8 mouse cellular contexts compared by ENCODE assay signal in genomic region chr6:34995265-34995681, GRCm38 (mm10). TPM values are rescaled to one million over a fixed set of nuclear protein-coding genes. Genes with fewer than 3 reads are reported as not detected.
DNase-seq lines count a peak whose midpoint lies in the region; ATAC-seq lines count a peak whose summit lies in the region.

No protein-coding gene starts in this region.

- no peaks in the 10 kb centered on the region for H3K9me3 ChIP-seq in hindbrain, embryonic 11.5 days (ENCODE audit: control insufficient read depth, low read length)

- H3K9ac ChIP-seq in hindbrain, embryonic 11.5 days (ENCODE audit: low read depth, low read length): no peak overlapping the region

- H3K27me3 ChIP-seq in hindbrain, embryonic 11.5 days (ENCODE audit: control insufficient read depth, insufficient read depth, low read length): no peaks in the 10 kb centered on the region

- no peaks in the 10 kb centered on the region for H3K36me3 ChIP-seq in hindbrain, embryonic 11.5 days (ENCODE audit: control insufficient read depth, insufficient read depth, low read length)

- no peak overlapping the region for H3K4me3 ChIP-seq in hindbrain, embryonic 11.5 days (ENCODE audit: low read depth, low read length)

- WGBS in hindbrain, embryonic 11.5 days: 6% methylated on average over 13 of the region's 13 CpGs

- H3K27ac ChIP-seq in hindbrain, embryonic 11.5 days (ENCODE audit: low read depth, low read length): no peak overlapping the region

- peak; percentile 70 for ATAC-seq in hindbrain, embryonic 11.5 days (ENCODE audit: low FRiP score)

- no peaks in the 10 kb centered on the region for H3K4me1 ChIP-seq in hindbrain, embryonic 11.5 days (replicated peaks; ENCODE audit: control insufficient read depth, insufficient read depth, low read length)

- DNase-seq in Muller cell, postnatal 12 days (ENCODE audit: inconsistent ontology term): peak; percentile 84
- DNase-seq in cerebellum, adult 9-11 months: peak; percentile 42
- DNase-seq in frontal cortex, adult 2 months (ENCODE audit: extremely low spot score in 1 of 2, low spot score in 1 of 2): peak; percentile 36 to 87
- peak; percentile 93 for DNase-seq in hindbrain, embryonic 11.5 days (ENCODE audit: low spot score)
- DNase-seq in layer of hippocampus, postnatal 14 days (ENCODE audit: low spot score in 2 of 2): peak; percentile 64 to 82
- peak; percentile 80 for DNase-seq in lung, postnatal 25 days (ENCODE audit: low spot score)
- peak; percentile 96 for DNase-seq in retina, embryonic 14.5 days (ENCODE audit: low spot score)
- DNase-seq in thymus, postnatal 4 days: peak; percentile 93

- H3K4me2 ChIP-seq in hindbrain, embryonic 11.5 days (replicated peaks; ENCODE audit: low read depth, low read length): peak overlapping the region; percentile 31

RNA-seq across cellular contexts. Expression of gene Slc23a4, which starts 7.1 kb away (rescaled TPM):
- polyA plus RNA-seq in frontal cortex, adult 2 months (2012; rRNA removed): 0.84 and 1.4 TPM in 2 replicates
- polyA plus RNA-seq in hindbrain, embryonic 11.5 days (2014; fragmentation: Nextera tagmentation; extraction: Ambion mirVana): 0.46 and 0.49 TPM in 2 replicates
- total RNA-seq in layer of hippocampus, postnatal 14 days (2021): 1 to 10 TPM in 1 of 2 experiments, under 1 TPM in 1; 0.83 to 1.2 TPM

Comparison
In these comparisons a context has a peak if more than half of its experiments do, and no peak if none do; other contexts are left out.
1. DNase-seq: peak in every context shown above with its lines; median percentile 96 in retina, embryonic 14.5 days; 93 in hindbrain, embryonic 11.5 days; 93 in thymus, postnatal 4 days; 84 in Muller cell, postnatal 12 days; 80 in lung, postnatal 25 days; 73 in layer of hippocampus, postnatal 14 days; 62 in frontal cortex, adult 2 months; 42 in cerebellum, adult 9-11 months.